Mouse (Mus musculus) C2C12 (cell line): ENCODE measurements around the gene Ercc4. TPM values are rescaled to one million over a fixed set of nuclear protein-coding genes. Genes with fewer than 3 reads are reported as not detected.
A peak's percentile ranks its signal among the peaks of the same experiment; 100 is the strongest.
"Not testable (repeated sequence)": the region's sequence is repeated elsewhere in the genome, so short reads cannot be mapped to it uniquely, and the experiment has no call there.

Source experiments
- H3K27me3 ChIP-seq: one replicate; pipeline ENCODE4 v1.6.1; 2011; ENCODE audit not compliant: control insufficient read depth, insufficient read depth, insufficient read length
- H3K36me3 ChIP-seq: one replicate; pipeline ENCODE4 v1.6.1; 2011; ENCODE audit not compliant: control insufficient read depth, insufficient read depth
- H3K4me3 ChIP-seq: one replicate; pipeline ENCODE4 v1.5.1; 2011; ENCODE audit warnings: mild to moderate bottlenecking, control low read depth; ENCODE audit not compliant: poor library complexity, insufficient read depth, severe bottlenecking
- H3K79me2 ChIP-seq: one replicate; pipeline ENCODE4 v1.6.1; 2011; ENCODE audit not compliant: control insufficient read depth, insufficient read depth
- H3K79me3 ChIP-seq: one replicate; pipeline ENCODE4 v1.6.1; 2011; ENCODE audit warnings: low read depth, control low read depth
- H3ac ChIP-seq: one replicate; pipeline ENCODE3; 2011; ENCODE audit warnings: low read depth; ENCODE audit not compliant: control insufficient read depth, insufficient read length
- CEBPB ChIP-seq: IDR thresholded peaks from one replicate; pipeline ENCODE4 v1.6.1; 2011; ENCODE audit warnings: low read depth, mild to moderate bottlenecking, control low read depth, moderate library complexity
- CTCF ChIP-seq: IDR thresholded peaks from one replicate; pipeline ENCODE4 v1.5.1; 2011; ENCODE audit not compliant: control insufficient read depth, insufficient read depth, insufficient read length
- FOSL1 ChIP-seq: IDR thresholded peaks from one replicate; pipeline ENCODE4 v1.8.0; 2011; ENCODE audit warnings: mild to moderate bottlenecking, low read length; ENCODE audit not compliant: poor library complexity, insufficient read depth, severe bottlenecking
- MAX ChIP-seq: IDR thresholded peaks from one replicate; pipeline ENCODE4 v1.6.1; 2011; ENCODE audit warnings: mild to moderate bottlenecking, control low read depth
- MYOD1 ChIP-seq: IDR thresholded peaks from one replicate; pipeline ENCODE4 v1.6.1; 2011; ENCODE audit warnings: low read depth; ENCODE audit not compliant: control insufficient read depth, insufficient read length
- MYOG ChIP-seq: IDR thresholded peaks from one replicate; pipeline ENCODE4 v1.6.1; 2011; ENCODE audit not compliant: control insufficient read depth, insufficient read length; ENCODE audit errors: extremely low read depth
- USF1 ChIP-seq: IDR thresholded peaks from one replicate; pipeline ENCODE4 v1.6.1; 2011; ENCODE audit warnings: low read depth, mild to moderate bottlenecking, control low read depth, moderate library complexity
- polyA plus RNA-seq: library from polyadenylated mRNA; unstranded; fragments of >200 nt; fragmentation: generic; extraction: Trizol; gene quantifications from one replicate; pipeline ENCODE4 v1.2.1, GENCODE M21; 2012; ENCODE audit warnings: missing spikeins

Gene Ercc4
- polyA plus RNA-seq, 1 experiment = 6.6 TPM

DNA sequence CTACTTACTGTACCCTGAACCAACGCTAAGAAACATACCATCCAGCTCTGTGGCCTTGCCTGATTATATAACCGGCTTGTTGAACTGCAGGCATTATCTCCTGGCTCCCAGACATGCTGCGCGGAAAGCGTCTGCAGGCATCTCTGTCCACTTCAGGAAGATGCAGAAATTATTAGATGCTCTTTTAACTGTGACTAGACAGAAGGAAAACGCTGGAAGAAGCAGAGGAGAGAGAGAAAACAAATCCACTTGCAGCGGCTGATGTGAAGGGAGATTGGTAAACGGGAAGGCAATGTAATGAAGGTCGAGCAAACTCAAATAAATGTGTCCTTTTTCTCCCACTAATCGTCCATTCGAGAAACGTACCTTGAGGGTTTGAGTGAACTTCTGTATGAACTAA is 1.1 kb upstream of the Ercc4 start:
- H3ac ChIP-seq = no peak overlapping the region

DNA sequence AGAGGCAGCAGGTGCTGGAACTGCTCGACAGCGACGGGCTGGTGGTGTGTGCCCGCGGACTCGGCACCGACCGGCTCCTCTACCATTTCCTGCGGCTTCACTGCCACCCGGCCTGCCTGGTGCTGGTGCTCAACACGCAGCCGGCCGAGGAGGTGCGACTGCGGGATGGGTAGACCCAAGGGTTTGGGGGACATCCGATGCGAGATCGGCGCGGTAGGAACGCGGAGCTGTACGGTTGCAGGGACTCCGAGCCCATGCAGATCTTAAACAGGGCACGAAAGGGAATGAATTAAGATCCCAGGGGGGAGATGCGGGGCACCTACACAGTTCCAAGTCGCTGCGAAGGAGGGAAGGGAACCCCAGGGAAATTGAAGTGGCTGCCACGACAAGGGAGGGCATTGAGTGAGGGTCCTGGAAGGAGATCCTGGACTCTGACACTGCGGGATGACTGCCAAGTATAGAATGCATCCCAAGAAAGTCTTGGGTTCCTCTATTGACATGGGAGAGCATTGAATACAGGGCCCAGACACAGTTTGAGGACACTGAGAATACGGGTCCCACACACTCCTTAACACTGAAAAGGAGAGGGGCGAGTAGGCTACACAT is 609 bp downstream of the Ercc4 start:
- Histone ChIP-seq H3K36me3 (peaks cover 28% of the 10 kb centered on the region), H3K79me2 (peaks cover 10% of the 10 kb centered on the region), H3ac (peak overlapping the region; percentile 95), H3K79me3 (no peaks in the 10 kb centered on the region), H3K4me3 (peak overlapping the region; percentile 51), H3K27me3 (peaks cover 3% of the 10 kb centered on the region)
- TF ChIP-seq CTCF = no peak
- TF ChIP-seq MYOG = no peak
- TF ChIP-seq FOSL1 = no peak
- TF ChIP-seq CEBPB = no peak
- TF ChIP-seq MYOD1 = no peak
- TF ChIP-seq USF1 = no peak
- TF ChIP-seq MAX = no peak

More for the DNA sequence above, 1.1 kb upstream of the Ercc4 start:
- H3K79me3 ChIP-seq = no peaks in the 10 kb centered on the region
- H3K79me2 ChIP-seq = peaks cover 10% of the 10 kb centered on the region
- peaks cover 12% of the 10 kb centered on the region for H3K36me3 ChIP-seq
- H3K4me3 ChIP-seq = no peak overlapping the region
- no peak for TF ChIP-seq CTCF
- peaks cover 3% of the 10 kb centered on the region for H3K27me3 ChIP-seq

DNA sequence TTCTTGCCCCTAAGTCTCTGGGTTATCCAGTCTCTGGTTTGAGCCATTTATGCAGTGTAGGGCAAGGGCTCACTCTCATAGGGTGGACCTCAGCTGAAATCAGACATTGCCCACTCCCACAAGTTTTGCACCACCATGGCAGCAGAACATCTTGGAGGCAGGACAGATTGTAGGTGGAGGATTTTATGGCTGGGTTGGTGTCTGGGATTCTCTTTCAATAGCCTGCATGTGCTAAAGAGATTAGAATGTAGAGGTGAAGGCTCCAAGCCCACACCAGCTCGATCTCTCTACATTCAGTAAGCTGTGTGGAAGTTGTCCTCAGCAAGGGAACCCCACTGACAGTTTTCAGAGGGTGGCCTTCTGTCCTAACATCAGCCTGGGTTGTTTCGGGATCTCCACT is 5.3 kb downstream of the Ercc4 start:
- Histone ChIP-seq H3K27me3 (no peaks in the 10 kb centered on the region), H3K36me3 (peaks cover 33% of the 10 kb centered on the region), H3K79me2 (peaks cover 14% of the 10 kb centered on the region), H3ac (no peak overlapping the region), H3K79me3 (peaks cover 4% of the 10 kb centered on the region), H3K4me3 (no peak overlapping the region)
- TF ChIP-seq MAX (no peak), USF1 (no peak), CEBPB (no peak), MYOD1 (no peak), MYOG (no peak), FOSL1 (no peak), CTCF (no peak)

DNA sequence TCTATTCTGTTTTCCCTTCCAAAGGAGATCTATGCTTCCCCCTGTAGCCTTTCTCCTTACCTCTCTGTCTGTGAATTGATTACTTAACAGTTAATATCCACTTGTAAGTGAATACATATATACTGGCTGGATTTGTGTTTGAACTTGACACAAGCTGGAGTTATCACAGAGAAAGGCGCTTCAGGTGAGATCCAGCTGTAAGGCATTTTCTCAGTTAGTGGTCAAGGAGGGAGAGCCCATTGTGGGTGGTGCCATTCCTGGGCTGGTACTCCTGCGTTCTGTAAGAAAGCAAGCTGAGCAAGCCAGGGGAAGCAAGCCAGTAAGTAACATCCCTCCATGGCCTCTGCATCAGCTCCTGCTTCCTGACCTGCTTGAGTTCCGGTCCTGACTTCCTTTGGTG is 6.0 kb downstream of the Ercc4 start:
- not testable (repeated sequence) for H3ac ChIP-seq, H3K79me3 ChIP-seq, H3K27me3 ChIP-seq, H3K4me3 ChIP-seq
- H3K79me2 ChIP-seq = peaks cover 10% of the 10 kb centered on the region
- H3K36me3 ChIP-seq = peaks cover 33% of the 10 kb centered on the region

DNA sequence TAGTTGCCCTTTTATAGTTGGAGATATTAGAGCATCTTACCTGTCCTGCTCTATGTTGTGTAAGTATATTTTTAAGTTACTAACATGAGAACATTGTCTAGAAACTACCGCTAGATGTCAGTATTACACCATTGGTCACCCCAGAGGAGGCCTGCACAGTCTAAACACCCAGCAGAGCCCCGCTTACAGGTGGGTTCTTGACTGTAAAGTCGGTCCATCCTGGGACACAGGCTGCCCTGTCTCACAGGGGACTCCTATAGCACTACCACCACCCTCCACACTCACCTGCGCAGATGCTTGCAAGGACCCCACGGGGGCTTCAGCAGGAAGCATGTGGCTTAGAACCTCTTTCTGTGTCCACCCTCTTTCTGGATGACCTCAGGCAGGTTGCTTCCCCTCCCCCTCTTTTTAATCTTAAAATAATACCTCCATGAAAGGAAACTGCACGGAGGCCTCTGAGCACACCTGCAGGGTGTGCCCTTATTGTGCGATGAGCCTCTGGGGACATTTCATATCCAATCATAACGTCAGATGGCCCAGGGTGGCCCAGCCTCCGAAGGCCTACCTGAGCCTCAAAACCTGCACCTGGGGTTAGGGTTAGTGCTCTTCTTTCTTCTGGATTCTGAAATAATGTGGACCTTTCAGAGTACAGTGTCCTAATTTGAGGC is 7.9 kb downstream of the Ercc4 start:
- H3ac ChIP-seq = no peak overlapping the region
- H3K79me3 ChIP-seq = peaks cover 4% of the 10 kb centered on the region
- H3K79me2 ChIP-seq = peaks cover 4% of the 10 kb centered on the region
- peaks cover 35% of the 10 kb centered on the region for H3K36me3 ChIP-seq
- H3K4me3 ChIP-seq = no peak overlapping the region
- TF ChIP-seq MAX (no peak), CTCF (peak; percentile 18)
- H3K27me3 ChIP-seq = no peaks in the 10 kb centered on the region

DNA sequence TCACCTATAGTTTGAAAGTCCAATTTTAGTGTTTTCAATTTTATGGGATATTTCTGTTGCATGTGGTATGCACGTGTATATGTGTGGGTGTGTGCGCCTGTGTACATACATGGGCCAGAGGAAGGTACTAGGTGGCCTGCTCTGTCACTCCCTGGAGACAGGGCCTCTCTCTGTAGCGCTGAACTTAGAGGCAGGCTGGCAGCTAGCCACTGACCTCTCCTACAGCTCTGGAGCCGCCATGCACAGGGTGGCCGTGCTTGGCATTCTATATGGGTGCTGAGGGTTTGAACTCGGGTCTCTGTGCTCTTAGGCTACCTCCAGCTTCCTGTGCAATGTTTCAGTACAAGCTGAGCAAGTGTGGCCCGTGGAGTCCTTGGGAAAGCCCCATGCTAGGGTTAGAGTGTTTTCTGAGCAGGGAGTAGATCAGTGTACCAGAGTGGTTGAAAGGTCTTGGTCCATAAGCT is 8.5 kb downstream of the Ercc4 start:
- no peak overlapping the region for H3ac ChIP-seq
- no peak overlapping the region for H3K4me3 ChIP-seq
- TF ChIP-seq MAX (no peak), USF1 (no peak), MYOG (no peak), FOSL1 (no peak), CEBPB (no peak), MYOD1 (no peak), CTCF (no peak)
- peaks cover 4% of the 10 kb centered on the region for H3K79me3 ChIP-seq
- peaks cover 32% of the 10 kb centered on the region for H3K36me3 ChIP-seq
- peaks cover 4% of the 10 kb centered on the region for H3K79me2 ChIP-seq
- H3K27me3 ChIP-seq = no peaks in the 10 kb centered on the region
